Mouse (Mus musculus) intestine, embryonic 14.5 days (tissue): ENCODE measurements around the gene Adgrb3. TPM values are rescaled to one million over a fixed set of nuclear protein-coding genes. Genes with fewer than 3 reads are reported as not detected.
"Not testable (repeated sequence)": the region's sequence is repeated elsewhere in the genome, so short reads cannot be mapped to it uniquely, and the experiment has no call there.

Experiments used
- ATAC-seq: fragments of 200-750 bp; cut with Nextera tagmentation; replicated peaks from 2 replicates; pipeline ENCODE4 v1.8.0; 2017; ENCODE audit warnings: low read depth, moderate number of reproducible peaks, moderate TSS enrichment, moderate library complexity; ENCODE audit not compliant: low FRiP score, low TSS enrichment
- DNase-seq: peaks from one replicate; pipeline ENCODE4 v3.0.0-alpha.2; 2018; ENCODE audit warnings: low spot score
- H3K27ac ChIP-seq: fragments of 300-500 bp; sonication (generic); 2 replicates; pipeline ENCODE4 v1.5.1; 2014; ENCODE audit warnings: low read depth, mild to moderate bottlenecking, control low read depth
- H3K27me3 ChIP-seq: fragments of 300-500 bp; sonication (generic); replicated peaks from 2 replicates; pipeline ENCODE4 v1.6.1; 2014; ENCODE audit warnings: low read length, control low read depth; ENCODE audit not compliant: control insufficient read depth, insufficient read depth
- H3K36me3 ChIP-seq: fragments of 300-500 bp; sonication (generic); 2 replicates; pipeline ENCODE4 v1.6.1; 2014; ENCODE audit warnings: low read length, control low read depth; ENCODE audit not compliant: control insufficient read depth, insufficient read depth
- H3K4me1 ChIP-seq: fragments of 300-500 bp; sonication (generic); replicated peaks from 2 replicates; pipeline ENCODE4 v1.6.1; 2014; ENCODE audit warnings: low read length, control low read depth, mixed read lengths; ENCODE audit not compliant: control insufficient read depth, insufficient read depth
- H3K4me2 ChIP-seq: fragments of 300-500 bp; sonication (generic); 2 replicates; pipeline ENCODE4 v1.6.1; 2014; ENCODE audit warnings: low read length
- H3K4me3 ChIP-seq: fragments of 300-500 bp; sonication (generic); 2 replicates; pipeline ENCODE4 v1.5.1; 2014; ENCODE audit warnings: low read depth, low read length, control low read depth, mixed read lengths
- H3K9ac ChIP-seq: fragments of 300-500 bp; sonication (generic); 2 replicates; pipeline ENCODE4 v1.6.1; 2014; ENCODE audit warnings: mild to moderate bottlenecking, low read length
- H3K9me3 ChIP-seq: fragments of 300-500 bp; sonication (generic); 2 replicates; pipeline ENCODE4 v1.6.1; 2016; ENCODE audit warnings: low read length, control low read depth; ENCODE audit not compliant: control insufficient read depth
- WGBS: fragments of 180-500 bp; shearing (Covaris S2); extraction: QIAGEN DNeasy Blood & Tissue Kit; methylation state at CpG from one replicate; pipeline ENCODE4 v1.1.7; 2014; 5-methylcytosine and 5-hydroxymethylcytosine counted together
- polyA plus RNA-seq: library from polyadenylated mRNA; unstranded; fragments of >200 nt; fragmentation: Nextera tagmentation; extraction: Ambion mirVana; gene quantifications from 2 replicates; pipeline ENCODE4 v1.2.1, GENCODE M21; 2014

Adgrb3 gene
- polyA plus RNA-seq, 1 experiment from 2014 or later, result 3.6 TPM

GRCm38 (mm10) chr1:25033155-25034095, 796.1 kb downstream of the Adgrb3 start:
- no peak overlapping the region for H3K4me3 ChIP-seq
- no peak overlapping the region for H3K4me2 ChIP-seq
- no peak overlapping the region for H3K27ac ChIP-seq
- no peak overlapping the region for H3K9ac ChIP-seq
- DNase-seq (no peak), ATAC-seq (no peak)
- H3K4me1 ChIP-seq, result no peaks in the 10 kb centered on the region
- H3K9me3 ChIP-seq, result no peaks in the 10 kb centered on the region
- H3K36me3 ChIP-seq, result no peaks in the 10 kb centered on the region
- no peaks in the 10 kb centered on the region for H3K27me3 ChIP-seq
- WGBS, result 71% methylated on average over 8 of the region's 8 CpGs

GRCm38 (mm10) chr1:25023156-25023555, 806.4 kb downstream of the Adgrb3 start:
- no peak overlapping the region for H3K27ac ChIP-seq
- H3K9ac ChIP-seq, result no peak overlapping the region
- no peaks in the 10 kb centered on the region for H3K4me1 ChIP-seq
- H3K36me3 ChIP-seq, result no peaks in the 10 kb centered on the region
- WGBS, result 66% methylated on average over 3 of the region's 3 CpGs
- ATAC-seq (no peak), DNase-seq (no peak)
- H3K27me3 ChIP-seq, result no peaks in the 10 kb centered on the region
- no peaks in the 10 kb centered on the region for H3K9me3 ChIP-seq
- no peak overlapping the region for H3K4me3 ChIP-seq
- H3K4me2 ChIP-seq, result no peak overlapping the region

- not testable (repeated sequence) for H3K9ac ChIP-seq, H3K27ac ChIP-seq, H3K36me3 ChIP-seq, H3K9me3 ChIP-seq, ATAC-seq, H3K4me2 ChIP-seq, DNase-seq, H3K4me1 ChIP-seq, H3K27me3 ChIP-seq, H3K4me3 ChIP-seq
- WGBS, result 88% methylated on average over 5 of the region's 8 CpGs
Observed at GRCm38 (mm10) chr1:25017851-25018250, 811.7 kb downstream of the Adgrb3 start.
